Mouse (Mus musculus): ENCODE results near the gene 1810043G02Rik.
"Not testable (repeated sequence)": the region's sequence is repeated elsewhere in the genome, so short reads cannot be mapped to it uniquely, and the experiment has no call there.

The 1810043G02Rik gene

GRCm38 (mm10) chr10:78004479-78005100, 26.3 kb downstream of the 1810043G02Rik start:
- no peak for DNase-seq (ENCODE audit: low read depth, low spot score)

DNA sequence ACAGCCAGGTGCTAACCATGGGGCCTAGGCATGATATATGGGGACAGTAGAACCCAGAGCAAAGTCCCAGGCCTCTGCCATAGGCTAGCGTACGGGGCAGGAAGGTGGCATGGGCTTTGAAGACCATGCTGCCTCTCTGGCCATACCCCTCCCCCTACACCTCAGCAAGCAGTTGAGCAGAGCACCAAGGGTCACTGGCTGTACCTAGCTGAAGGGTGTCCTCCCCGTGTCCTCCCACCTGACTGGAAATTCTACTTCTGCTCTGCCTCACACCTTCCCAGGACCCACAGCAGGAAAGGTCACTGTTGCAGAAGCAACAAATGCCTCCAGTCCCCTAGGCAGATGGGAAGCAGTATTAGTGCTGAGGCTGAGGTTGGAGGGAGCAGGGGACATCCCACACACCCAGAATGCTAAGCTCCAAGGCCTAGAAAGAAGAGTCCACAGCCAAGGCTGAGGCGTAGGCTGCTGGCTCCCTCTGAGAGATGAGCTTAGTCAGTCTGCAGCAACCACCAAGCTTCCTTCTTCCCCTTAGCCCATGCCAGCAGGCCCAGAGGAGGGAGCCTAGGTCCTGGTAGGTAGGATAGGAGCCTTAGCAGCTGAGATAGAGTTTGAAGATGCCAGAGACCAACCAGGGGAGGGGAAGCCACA, 27.6 kb downstream of the 1810043G02Rik start:
- DNase-seq (ENCODE audit: low read depth, low spot score) = no peak

DNA sequence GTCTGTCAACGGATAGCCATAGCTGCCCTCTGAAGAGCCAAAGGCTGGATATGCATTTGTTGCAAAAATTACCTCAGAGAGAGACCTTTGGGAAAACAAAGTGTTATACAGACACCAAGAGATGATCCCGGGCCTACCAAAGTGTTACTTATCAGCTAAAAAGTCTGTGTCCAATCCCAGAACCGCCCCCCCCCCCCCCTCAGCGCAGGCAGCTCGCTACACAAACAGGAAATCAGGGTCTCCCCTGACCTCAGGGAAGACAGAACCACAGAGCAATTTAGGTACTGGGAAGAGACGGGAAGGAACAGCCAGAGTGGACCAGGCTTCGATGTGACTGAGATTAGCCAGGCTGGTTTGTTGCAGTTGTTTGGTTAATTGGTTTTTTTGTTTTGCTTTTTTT, 28.9 kb downstream of the 1810043G02Rik start:
- DNase-seq (ENCODE audit: low read depth, low spot score) = no peak

DNA sequence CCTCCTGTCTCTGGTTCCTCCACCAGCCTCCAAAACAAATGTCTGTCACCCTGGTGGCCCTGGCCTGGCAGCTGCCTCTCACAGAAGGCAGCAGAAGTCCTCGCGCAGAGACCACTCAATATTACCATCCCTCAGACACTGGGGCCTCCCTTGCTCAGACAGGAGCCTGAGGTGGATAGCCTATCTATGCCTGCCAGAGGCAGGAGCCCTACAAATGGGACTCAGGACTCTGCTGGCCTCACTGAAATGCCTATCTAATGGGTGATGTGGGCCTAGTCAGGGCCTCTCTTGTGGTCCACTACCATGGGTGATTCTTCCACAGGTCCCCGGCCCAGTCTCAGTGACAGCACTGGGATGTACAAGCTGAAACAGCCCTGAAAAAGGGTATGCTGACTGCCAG, 29.8 kb downstream of the 1810043G02Rik start:
- DNase-seq (ENCODE audit: low read depth, low spot score) = no peak

DNA sequence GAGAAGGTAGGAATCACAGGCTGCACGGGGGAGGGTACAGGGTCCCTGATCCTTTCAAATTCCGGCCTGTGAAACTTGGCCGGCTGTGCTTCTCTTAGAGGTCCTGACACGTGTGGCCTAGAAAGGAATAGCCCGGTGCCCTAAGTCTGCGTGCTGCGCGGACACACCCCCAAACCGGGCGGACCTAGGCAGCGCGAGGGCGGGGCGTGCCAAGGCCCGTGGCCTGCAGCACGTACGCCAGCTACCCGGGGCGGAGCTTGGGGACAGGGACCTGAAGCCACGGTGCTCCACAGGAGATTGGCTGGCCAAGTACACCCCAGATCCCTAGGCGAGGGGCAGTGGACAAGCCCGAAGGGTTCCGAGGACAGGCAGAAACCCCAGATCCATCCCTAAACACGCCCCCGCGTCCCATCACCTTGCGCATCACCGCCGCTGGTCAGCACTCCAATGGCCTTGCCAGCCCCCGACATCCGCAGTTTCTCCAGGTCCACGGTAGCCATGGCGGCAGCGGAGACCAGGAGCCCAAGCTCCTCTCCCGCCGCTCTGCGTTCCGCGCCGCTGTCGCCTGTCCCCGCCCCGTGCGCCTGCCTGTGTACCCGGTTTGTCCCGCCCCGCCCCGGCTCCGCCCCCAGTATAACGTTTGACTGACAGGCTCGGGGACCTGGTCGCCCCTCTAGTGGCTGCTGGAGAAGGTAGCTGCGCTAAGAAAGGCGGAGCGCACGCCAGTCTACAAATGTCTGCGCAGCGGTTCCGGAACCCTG, 31.0 kb downstream of the 1810043G02Rik start:
- DNase-seq (ENCODE audit: low read depth, low spot score) = peak; percentile 97

GRCm38 (mm10) chr10:78009945-78010293, 31.6 kb downstream of the 1810043G02Rik start, which contains the start of gene Pfkl:
Gene Pfkl (minus strand): TSS chr10:78010083.
- no peak for DNase-seq (ENCODE audit: low read depth, low spot score)

DNA sequence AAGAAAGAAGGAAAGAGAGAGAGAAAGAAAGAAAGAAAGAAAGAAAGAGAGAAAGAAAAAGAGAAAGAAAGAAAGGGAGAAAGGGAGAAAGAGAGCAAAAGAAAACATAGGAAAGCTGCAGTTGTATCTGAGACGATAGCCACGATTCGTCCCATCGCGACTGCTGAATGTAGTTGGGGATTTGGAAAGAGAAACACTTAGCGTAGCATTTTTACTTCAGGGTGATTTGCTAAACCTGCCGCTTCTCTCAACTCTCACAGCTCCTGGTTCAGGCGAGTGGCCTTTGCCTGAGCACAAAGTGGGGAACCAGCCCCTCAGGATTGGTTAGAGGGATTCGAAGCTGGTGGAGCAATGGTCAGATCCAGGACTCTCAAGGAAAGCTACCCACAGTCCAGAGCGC, 32.0 kb downstream of the 1810043G02Rik start:
- no peak for DNase-seq (ENCODE audit: low read depth, low spot score)

DNA sequence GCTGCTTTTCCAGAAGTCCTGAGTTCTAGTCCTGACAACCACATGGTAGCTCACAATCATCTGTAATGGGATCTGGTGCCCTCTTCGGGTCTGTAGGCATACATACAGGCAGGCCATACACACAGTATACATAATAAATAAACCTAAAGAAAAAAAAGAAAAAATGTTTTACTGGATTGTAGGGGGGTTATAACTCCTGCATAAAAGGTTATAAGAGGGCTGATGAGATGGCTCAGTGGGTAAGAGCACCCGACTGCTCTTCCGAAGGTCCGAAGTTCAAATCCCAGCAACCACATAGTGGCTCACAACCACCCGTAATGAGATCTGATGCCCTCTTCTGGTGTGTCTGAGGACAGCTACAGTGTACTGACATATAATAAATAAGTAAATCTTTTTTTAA, 32.8 kb downstream of the 1810043G02Rik start:
- DNase-seq (ENCODE audit: low read depth, low spot score) = not testable (repeated sequence)

DNA sequence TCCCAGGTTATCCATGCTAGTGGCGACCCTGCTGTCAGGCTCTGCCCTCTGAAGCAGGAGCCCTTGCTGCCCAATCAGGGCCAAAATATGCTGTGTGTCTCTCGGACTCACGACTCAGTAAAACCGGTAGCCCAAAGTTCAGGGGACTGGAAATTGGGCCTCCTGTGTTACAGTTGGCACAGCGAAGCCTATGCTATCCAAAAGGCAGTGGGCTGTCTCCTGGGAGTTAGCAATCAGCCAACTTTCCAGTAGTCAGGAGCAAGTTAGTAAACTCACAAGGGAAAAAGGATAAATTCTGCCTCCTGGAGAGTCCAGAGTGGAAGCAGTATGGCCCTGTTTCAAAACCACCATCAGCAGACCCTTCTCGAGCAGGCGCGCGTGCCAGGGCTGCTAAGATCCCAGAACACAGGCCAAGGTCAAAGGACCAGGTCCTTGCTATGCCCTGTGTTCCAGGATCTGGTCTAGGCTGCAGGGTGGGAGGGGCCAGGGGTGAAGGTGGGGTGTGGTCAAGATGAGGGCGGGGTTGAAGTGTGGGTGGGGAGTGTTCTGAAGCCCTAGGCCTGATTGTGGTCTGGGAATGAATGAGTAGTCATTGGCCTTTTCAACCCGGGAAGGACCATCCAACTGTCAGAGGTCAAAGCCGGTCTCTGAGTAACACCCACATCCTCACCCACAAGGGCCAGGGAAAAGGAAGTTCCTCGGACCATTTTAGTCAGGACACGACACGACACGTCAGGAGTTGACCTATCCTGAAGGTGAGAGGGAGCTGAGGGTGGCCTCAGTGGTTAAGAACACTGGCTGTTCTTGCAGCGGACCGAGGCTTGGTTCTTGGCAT, 34.6 kb downstream of the 1810043G02Rik start:
- DNase-seq (ENCODE audit: low read depth, low spot score) = no peak

GRCm38 (mm10) chr10:78015489-78015888, 37.2 kb downstream of the 1810043G02Rik start:
- no peak for DNase-seq (ENCODE audit: low read depth, low spot score)

DNA sequence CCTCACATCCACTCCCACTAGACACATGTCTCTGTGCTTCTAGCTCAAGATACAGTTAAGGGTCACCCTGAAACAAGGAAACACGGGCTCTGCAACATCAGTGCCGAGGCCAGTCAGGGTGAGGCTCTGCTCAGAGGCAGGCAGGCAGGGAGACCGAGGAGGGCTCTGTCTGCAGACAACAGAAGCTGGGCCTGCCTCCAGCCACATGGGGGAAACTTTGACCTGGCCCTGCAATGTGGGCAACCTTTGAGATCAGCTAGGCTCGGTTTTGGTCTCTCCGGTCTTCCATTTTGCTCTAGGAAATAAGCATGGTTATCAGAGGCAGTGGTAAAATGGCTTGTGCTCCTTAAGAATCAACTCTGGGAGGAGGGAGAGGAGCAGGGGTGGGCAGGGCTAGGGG, 38.0 kb downstream of the 1810043G02Rik start:
- DNase-seq (ENCODE audit: low read depth, low spot score) = no peak

- peak; percentile 84 for DNase-seq (ENCODE audit: low read depth, low spot score)
These were observed 40.5 kb downstream of the 1810043G02Rik start for GRCm38 (mm10) chr10:78018797-78019203.

GRCm38 (mm10) chr10:78019291-78019690, 41.0 kb downstream of the 1810043G02Rik start:
- DNase-seq (ENCODE audit: low read depth, low spot score) = no peak

DNA sequence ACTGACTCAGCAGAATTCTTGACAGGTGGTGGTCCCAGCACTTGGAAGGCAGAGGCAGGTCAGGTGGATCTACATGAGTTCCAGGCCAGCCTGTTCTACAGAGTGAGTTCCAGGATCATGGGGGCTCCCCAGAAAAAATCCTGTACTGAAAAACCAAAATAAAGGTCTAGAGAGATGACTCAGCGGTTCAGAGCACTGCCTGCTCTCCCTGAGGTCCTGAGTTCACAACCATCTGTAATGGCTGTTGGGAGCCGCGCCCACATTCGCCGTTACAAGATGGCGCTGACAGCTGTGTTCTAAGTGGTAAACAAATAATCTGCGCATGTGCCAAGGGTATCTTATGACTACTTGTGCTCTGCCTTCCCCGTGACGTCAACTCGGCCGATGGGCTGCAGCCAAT, 41.7 kb downstream of the 1810043G02Rik start:
- not testable (repeated sequence) for DNase-seq (ENCODE audit: low read depth, low spot score)

DNA sequence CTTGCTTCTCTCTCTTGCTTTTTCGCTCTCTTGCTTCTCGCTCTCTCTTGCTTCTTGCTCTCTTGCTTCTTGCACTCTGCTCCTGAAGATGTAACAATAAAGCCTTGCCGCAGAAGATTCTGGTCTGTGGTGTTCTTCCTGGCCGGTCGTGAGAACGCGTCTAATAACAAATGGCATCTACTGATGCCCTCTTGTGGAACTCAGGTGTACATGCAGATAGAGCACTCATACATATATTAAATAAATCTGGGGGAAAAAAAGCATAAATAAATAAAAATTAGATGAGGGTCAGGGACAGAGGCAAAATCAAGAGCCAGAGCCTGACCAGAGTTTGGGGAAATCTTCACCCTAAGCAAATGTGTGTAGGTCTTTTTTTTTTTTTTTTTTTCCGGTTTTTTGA, 47.1 kb downstream of the 1810043G02Rik start:
- DNase-seq (ENCODE audit: low read depth, low spot score) = peak; percentile 42

DNA sequence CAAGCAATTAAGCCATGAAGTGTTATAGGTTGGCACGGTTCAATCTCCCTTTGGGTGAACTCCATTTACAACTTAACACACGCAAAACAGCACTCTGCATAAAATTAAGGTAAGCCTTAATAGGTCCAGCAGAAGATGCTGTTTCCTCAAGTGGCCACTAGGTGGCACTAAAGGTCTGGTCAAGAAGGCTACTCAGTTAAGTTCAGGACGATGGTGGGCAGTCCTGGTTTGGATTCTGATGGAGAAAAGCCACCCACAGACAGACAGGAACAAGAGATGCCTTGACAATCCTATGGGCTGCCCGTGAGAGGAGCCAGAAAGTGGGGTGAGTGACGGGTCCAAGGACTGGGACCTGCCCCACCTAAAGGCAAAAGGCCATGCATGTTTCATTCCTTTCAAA, 49.8 kb downstream of the 1810043G02Rik start:
- peak; percentile 80 for DNase-seq (ENCODE audit: low read depth, low spot score)

DNA sequence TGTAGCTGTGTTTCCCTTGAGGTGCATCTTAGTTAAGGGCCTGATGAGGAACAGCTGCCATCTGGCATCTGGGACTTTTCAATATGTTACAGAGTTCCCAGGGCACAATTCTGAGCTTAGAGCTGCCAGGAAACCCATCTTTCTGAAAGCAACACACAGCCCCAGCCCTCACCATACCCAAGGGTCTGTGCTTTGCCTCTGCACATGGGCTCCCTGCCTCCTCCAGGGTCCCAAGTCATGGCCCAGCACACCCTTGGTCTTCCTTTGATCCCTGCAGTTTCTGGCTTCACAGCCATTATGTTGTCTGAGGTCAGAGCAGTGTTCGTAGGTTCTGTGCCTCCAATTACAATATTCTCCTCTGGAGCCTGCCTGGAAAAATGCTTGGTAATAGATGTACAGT, 50.8 kb downstream of the 1810043G02Rik start:
- DNase-seq (ENCODE audit: low read depth, low spot score) = no peak

DNA sequence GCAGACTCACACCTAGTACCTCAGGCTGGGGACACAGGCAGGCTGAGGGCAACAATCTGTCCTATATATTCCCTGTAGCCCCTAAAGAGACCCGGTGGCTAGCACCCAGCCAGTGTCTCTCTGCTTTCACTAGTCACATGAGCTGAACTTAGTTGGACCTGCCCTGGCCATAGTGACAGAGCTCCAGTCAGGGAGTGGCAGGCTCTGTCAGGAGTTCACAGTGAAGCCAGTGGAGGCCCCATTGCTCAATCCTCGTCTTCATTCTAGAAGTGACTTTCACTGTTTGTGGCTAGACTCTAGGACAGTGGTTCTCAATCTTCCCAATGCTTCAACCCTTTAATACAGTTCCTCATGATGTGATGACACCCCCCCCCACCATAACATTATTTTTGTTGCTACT, 53.7 kb downstream of the 1810043G02Rik start:
- DNase-seq (ENCODE audit: low read depth, low spot score) = no peak

All from CD4-positive helper T cell, adult 2 months (primary cell).